Mouse (Mus musculus): ENCODE data around the gene Fgfr2. TPM values are rescaled to one million over a fixed set of nuclear protein-coding genes. Genes with fewer than 3 reads are reported as not detected.

The Fgfr2 gene
- polyA plus RNA-seq, 1 experiment from 2014 or later: 169 TPM

- Histone ChIP-seq H3K4me2 (replicated peaks; ENCODE audit: low read depth, low read length) (no peak overlapping the region), H3K9ac (replicated peaks; ENCODE audit: low read depth, low read length) (no peak overlapping the region), H3K9me3 (ENCODE audit: control insufficient read depth, low read depth, low read length) (no peaks in the 10 kb centered on the region), H3K27me3 (ENCODE audit: control insufficient read depth, insufficient read depth, low read length) (no peaks in the 10 kb centered on the region), H3K4me1 (ENCODE audit: control insufficient read depth, insufficient read depth, low read length) (0 out of 2 replicates have a peak, but pooled peaks cover 3% of the 10 kb centered on the region), H3K36me3 (ENCODE audit: control insufficient read depth, insufficient read depth, low read length) (no peaks in the 10 kb centered on the region), H3K27ac (ENCODE audit: low read length) (no peak overlapping the region), H3K4me3 (ENCODE audit: low read depth, low read length) (no peak overlapping the region)
- ATAC-seq (ENCODE audit: insufficient number of reproducible peaks, insufficient read depth, low FRiP score, low read depth): no peak
- WGBS: 73% methylated on average over 3 of the region's 3 CpGs
Measured at GRCm38 (mm10) chr7:132398487-132398886, 724.7 kb downstream of the Fgfr2 start.

DNA sequence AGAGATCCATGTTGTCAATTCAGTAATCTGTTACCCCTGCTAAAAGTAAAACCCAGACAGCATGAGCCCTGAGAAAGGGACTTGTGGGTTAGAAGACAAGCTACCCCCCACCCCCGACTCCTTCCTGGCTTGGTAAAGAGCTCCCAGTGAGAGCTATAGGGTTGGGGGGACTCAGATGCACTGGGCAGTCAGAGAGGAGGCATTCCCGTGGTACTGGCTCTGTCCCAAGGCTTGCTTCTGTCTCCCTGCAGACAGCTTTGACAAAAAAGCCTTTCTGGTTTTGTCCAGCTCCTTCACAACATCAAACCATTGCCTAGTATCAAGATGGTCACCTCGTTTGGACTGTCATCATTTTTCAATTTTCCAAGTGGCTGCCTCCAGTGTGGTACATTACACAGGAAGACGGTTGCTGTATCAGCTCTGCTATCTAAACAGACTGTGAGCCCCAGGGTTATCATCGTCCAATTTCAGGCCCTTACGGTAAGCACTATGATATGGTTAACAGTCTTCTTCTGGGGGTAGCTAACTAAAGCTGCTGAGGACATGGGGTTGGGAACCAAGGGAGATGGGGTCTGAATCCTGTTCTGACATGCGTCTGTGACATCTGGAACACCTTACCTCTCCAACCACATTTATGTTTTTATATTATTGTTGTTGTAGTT, 726.4 kb downstream of the Fgfr2 start:
- Histone ChIP-seq H3K4me1 (ENCODE audit: control insufficient read depth, insufficient read depth, low read length) (0 out of 2 replicates have a peak, but pooled peaks cover 3% of the 10 kb centered on the region), H3K4me3 (ENCODE audit: low read depth, low read length) (no peak overlapping the region), H3K27me3 (ENCODE audit: control insufficient read depth, insufficient read depth, low read length) (no peaks in the 10 kb centered on the region), H3K9ac (replicated peaks; ENCODE audit: low read depth, low read length) (no peak overlapping the region), H3K27ac (ENCODE audit: low read length) (no peak overlapping the region), H3K36me3 (ENCODE audit: control insufficient read depth, insufficient read depth, low read length) (no peaks in the 10 kb centered on the region), H3K4me2 (replicated peaks; ENCODE audit: low read depth, low read length) (no peak overlapping the region), H3K9me3 (ENCODE audit: control insufficient read depth, low read depth, low read length) (no peaks in the 10 kb centered on the region)
- 63% methylated on average over 7 of the region's 7 CpGs for WGBS
- ATAC-seq (ENCODE audit: insufficient number of reproducible peaks, insufficient read depth, low FRiP score, low read depth): no peak

- Histone ChIP-seq H3K4me3 (ENCODE audit: low read depth, low read length) (no peak overlapping the region), H3K9me3 (ENCODE audit: control insufficient read depth, low read depth, low read length) (no peaks in the 10 kb centered on the region), H3K36me3 (ENCODE audit: control insufficient read depth, insufficient read depth, low read length) (no peaks in the 10 kb centered on the region), H3K27ac (ENCODE audit: low read length) (no peak overlapping the region), H3K4me1 (ENCODE audit: control insufficient read depth, insufficient read depth, low read length) (0 out of 2 replicates have a peak, but pooled peaks cover 3% of the 10 kb centered on the region), H3K9ac (replicated peaks; ENCODE audit: low read depth, low read length) (no peak overlapping the region), H3K27me3 (ENCODE audit: control insufficient read depth, insufficient read depth, low read length) (no peaks in the 10 kb centered on the region), H3K4me2 (replicated peaks; ENCODE audit: low read depth, low read length) (no peak overlapping the region)
- ATAC-seq (ENCODE audit: insufficient number of reproducible peaks, insufficient read depth, low FRiP score, low read depth): no peak
Measured at GRCm38 (mm10) chr7:132393582-132394175, 729.5 kb downstream of the Fgfr2 start.

DNA sequence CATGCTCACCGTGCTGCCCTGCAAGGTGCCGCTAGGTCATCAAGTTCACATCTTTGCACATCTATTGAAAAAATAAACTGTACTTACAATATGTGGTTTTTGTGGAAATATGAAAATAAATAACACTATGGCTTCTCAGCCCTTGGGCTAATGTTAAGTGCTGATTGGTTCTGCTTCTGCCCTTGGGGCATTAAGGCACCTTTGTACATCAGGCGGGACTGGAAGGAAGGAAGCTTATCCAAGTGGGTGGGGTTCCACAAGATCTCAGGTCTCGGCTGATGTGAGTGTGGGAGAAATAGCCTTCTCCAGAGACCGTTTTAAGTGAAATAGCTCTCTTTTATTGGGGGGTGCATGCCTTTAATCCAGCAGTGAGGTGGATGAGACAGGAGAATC, 730.1 kb downstream of the Fgfr2 start:
- H3K36me3 ChIP-seq (ENCODE audit: control insufficient read depth, insufficient read depth, low read length): no peaks in the 10 kb centered on the region
- 78% methylated on average over 5 of the region's 5 CpGs for WGBS
- H3K4me3 ChIP-seq (ENCODE audit: low read depth, low read length): no peak overlapping the region
- ATAC-seq (ENCODE audit: insufficient number of reproducible peaks, insufficient read depth, low FRiP score, low read depth): no peak
- no peak overlapping the region for H3K4me2 ChIP-seq (replicated peaks; ENCODE audit: low read depth, low read length)
- no peak overlapping the region for H3K27ac ChIP-seq (ENCODE audit: low read length)
- no peaks in the 10 kb centered on the region for H3K9me3 ChIP-seq (ENCODE audit: control insufficient read depth, low read depth, low read length)
- no peaks in the 10 kb centered on the region for H3K27me3 ChIP-seq (ENCODE audit: control insufficient read depth, insufficient read depth, low read length)
- H3K9ac ChIP-seq (replicated peaks; ENCODE audit: low read depth, low read length): no peak overlapping the region
- 0 out of 2 replicates have a peak, but pooled peaks cover 3% of the 10 kb centered on the region for H3K4me1 ChIP-seq (ENCODE audit: control insufficient read depth, insufficient read depth, low read length)

GRCm38 (mm10) chr7:132392233-132393013, 730.7 kb downstream of the Fgfr2 start:
- H3K9me3 ChIP-seq (ENCODE audit: control insufficient read depth, low read depth, low read length): no peaks in the 10 kb centered on the region
- no peak overlapping the region for H3K4me2 ChIP-seq (replicated peaks; ENCODE audit: low read depth, low read length)
- no peaks in the 10 kb centered on the region for H3K27me3 ChIP-seq (ENCODE audit: control insufficient read depth, insufficient read depth, low read length)
- 0 out of 2 replicates have a peak, but pooled peaks cover 3% of the 10 kb centered on the region for H3K4me1 ChIP-seq (ENCODE audit: control insufficient read depth, insufficient read depth, low read length)
- H3K9ac ChIP-seq (replicated peaks; ENCODE audit: low read depth, low read length): no peak overlapping the region
- no peak overlapping the region for H3K27ac ChIP-seq (ENCODE audit: low read length)
- ATAC-seq (ENCODE audit: insufficient number of reproducible peaks, insufficient read depth, low FRiP score, low read depth): no peak
- no peaks in the 10 kb centered on the region for H3K36me3 ChIP-seq (ENCODE audit: control insufficient read depth, insufficient read depth, low read length)
- WGBS: 57% methylated on average over 13 of the region's 13 CpGs
- H3K4me3 ChIP-seq (ENCODE audit: low read depth, low read length): no peak overlapping the region

- Histone ChIP-seq H3K4me1 (ENCODE audit: control insufficient read depth, insufficient read depth, low read length) (peaks cover 18% of the 10 kb centered on the region), H3K4me2 (replicated peaks; ENCODE audit: low read depth, low read length) (no peak overlapping the region), H3K27ac (ENCODE audit: low read length) (no peak overlapping the region), H3K9me3 (ENCODE audit: control insufficient read depth, low read depth, low read length) (no peaks in the 10 kb centered on the region), H3K36me3 (ENCODE audit: control insufficient read depth, insufficient read depth, low read length) (no peaks in the 10 kb centered on the region), H3K9ac (replicated peaks; ENCODE audit: low read depth, low read length) (no peak overlapping the region), H3K27me3 (ENCODE audit: control insufficient read depth, insufficient read depth, low read length) (no peaks in the 10 kb centered on the region), H3K4me3 (ENCODE audit: low read depth, low read length) (no peak overlapping the region)
- ATAC-seq (ENCODE audit: insufficient number of reproducible peaks, insufficient read depth, low FRiP score, low read depth): no peak
- WGBS: 66% methylated on average over 7 of the region's 7 CpGs
Measured at GRCm38 (mm10) chr7:132389473-132389872, 733.7 kb downstream of the Fgfr2 start.

DNA sequence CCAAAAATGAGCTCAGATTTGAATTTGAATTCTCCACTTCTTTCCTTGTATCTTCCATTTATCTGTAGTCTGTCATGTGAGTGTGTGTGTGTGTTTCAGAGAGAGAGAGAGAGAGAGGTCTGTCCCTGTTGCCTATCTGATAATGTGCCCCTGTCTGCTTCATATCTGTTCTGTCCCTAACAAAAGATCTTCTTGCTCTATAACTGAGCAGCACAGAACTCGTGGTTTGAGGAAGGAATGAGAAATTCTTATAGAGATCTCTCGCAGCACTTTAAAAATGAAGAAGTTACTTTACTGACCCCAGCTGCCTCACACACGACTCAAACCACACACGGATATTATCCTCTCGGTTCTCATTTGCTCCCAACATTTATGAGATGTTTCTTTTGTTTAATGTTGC, 735.6 kb downstream of the Fgfr2 start:
- Histone ChIP-seq H3K9me3 (ENCODE audit: control insufficient read depth, low read depth, low read length) (no peaks in the 10 kb centered on the region), H3K4me3 (ENCODE audit: low read depth, low read length) (no peak overlapping the region), H3K27ac (ENCODE audit: low read length) (no peak overlapping the region), H3K27me3 (ENCODE audit: control insufficient read depth, insufficient read depth, low read length) (no peaks in the 10 kb centered on the region), H3K4me2 (replicated peaks; ENCODE audit: low read depth, low read length) (no peak overlapping the region), H3K36me3 (ENCODE audit: control insufficient read depth, insufficient read depth, low read length) (no peaks in the 10 kb centered on the region), H3K9ac (replicated peaks; ENCODE audit: low read depth, low read length) (no peak overlapping the region), H3K4me1 (ENCODE audit: control insufficient read depth, insufficient read depth, low read length) (peaks cover 18% of the 10 kb centered on the region)
- ATAC-seq (ENCODE audit: insufficient number of reproducible peaks, insufficient read depth, low FRiP score, low read depth): no peak
- 49% methylated on average over 5 of the region's 5 CpGs for WGBS

GRCm38 (mm10) chr7:132386316-132386715, 736.8 kb downstream of the Fgfr2 start:
- WGBS: 15% methylated on average over 8 of the region's 8 CpGs
- no peak overlapping the region for H3K27ac ChIP-seq (ENCODE audit: low read length)
- no peaks in the 10 kb centered on the region for H3K9me3 ChIP-seq (ENCODE audit: control insufficient read depth, low read depth, low read length)
- no peaks in the 10 kb centered on the region for H3K27me3 ChIP-seq (ENCODE audit: control insufficient read depth, insufficient read depth, low read length)
- peaks cover 18% of the 10 kb centered on the region for H3K4me1 ChIP-seq (ENCODE audit: control insufficient read depth, insufficient read depth, low read length)
- no peaks in the 10 kb centered on the region for H3K36me3 ChIP-seq (ENCODE audit: control insufficient read depth, insufficient read depth, low read length)
- H3K4me2 ChIP-seq (replicated peaks; ENCODE audit: low read depth, low read length): no peak overlapping the region
- ATAC-seq (ENCODE audit: insufficient number of reproducible peaks, insufficient read depth, low FRiP score, low read depth): no peak
- no peak overlapping the region for H3K9ac ChIP-seq (replicated peaks; ENCODE audit: low read depth, low read length)
- no peak overlapping the region for H3K4me3 ChIP-seq (ENCODE audit: low read depth, low read length)

All from stomach, embryonic 14.5 days (tissue).